Mouse (Mus musculus) granulocyte monocyte progenitor cell, adult 5-6 weeks (primary cell): Measurements from ENCODE around the gene Stk17b. TPM values are rescaled to one million over a fixed set of nuclear protein-coding genes. Genes with fewer than 3 reads are reported as not detected.

ENCODE experiments used
- ATAC-seq: replicated peaks from 2 replicates; pipeline ENCODE4 v1.8.0; 2016; ENCODE audit warnings: mild to moderate bottlenecking, moderate TSS enrichment, inconsistent platforms; ENCODE audit not compliant: poor library complexity, severe bottlenecking
- total RNA-seq, 2 experiments: library from RNA; stranded (forward) in 1 of 2; stranded (reverse) in 1 of 2; fragments of 200-712, 200-1000 nt in 1 of 2; fragments of >200 nt in 1 of 2; fragmentation: Nextera tagmentation in 1 of 2; gene quantifications; 2 replicates each; pipeline ENCODE4 v1.2.3; 2014 to 2017

Gene Stk17b
- 10.8 and 16.2 TPM in 2 replicates for total RNA-seq (2014; fragmentation: Nextera tagmentation)
- 51.3 and 58.9 TPM in 2 replicates for total RNA-seq (2017)

GRCm38 (mm10) chr1:53784721-53785418, at the start of gene Stk17b:
TSS of gene Stk17b (minus strand) at chr1:53785224.
- ATAC-seq = peak; percentile 95

- peak; percentile 97 for ATAC-seq
Measured at GRCm38 (mm10) chr1:53830286-53830685, 45.3 kb upstream of the Stk17b start.

GRCm38 (mm10) chr1:53829089-53829488, 44.1 kb upstream of the Stk17b start:
- ATAC-seq = no peak

- peak; percentile 69 for ATAC-seq
Measured at GRCm38 (mm10) chr1:53824446-53825337, 39.7 kb upstream of the Stk17b start.

- peak; percentile 96 for ATAC-seq
Measured at GRCm38 (mm10) chr1:53823687-53824445, 38.8 kb upstream of the Stk17b start.

- ATAC-seq = no peak
Measured at GRCm38 (mm10) chr1:53821983-53822382, 37.0 kb upstream of the Stk17b start.

- ATAC-seq = no peak
Measured at GRCm38 (mm10) chr1:53820041-53820632, 35.1 kb upstream of the Stk17b start.

GRCm38 (mm10) chr1:53818072-53818862, 33.2 kb upstream of the Stk17b start:
- ATAC-seq = peak; percentile 90

GRCm38 (mm10) chr1:53816353-53816752, 31.3 kb upstream of the Stk17b start:
- ATAC-seq = peak; percentile 79

GRCm38 (mm10) chr1:53814077-53814705, 29.2 kb upstream of the Stk17b start:
- ATAC-seq = no peak

GRCm38 (mm10) chr1:53811919-53812318, 26.9 kb upstream of the Stk17b start:
- ATAC-seq = no peak

GRCm38 (mm10) chr1:53808229-53808628, 23.2 kb upstream of the Stk17b start:
- ATAC-seq = no peak

- no peak for ATAC-seq
Measured at GRCm38 (mm10) chr1:53797811-53798210, 12.8 kb upstream of the Stk17b start.

- ATAC-seq = no peak
Measured at GRCm38 (mm10) chr1:53797074-53797473, 12.1 kb upstream of the Stk17b start.

- no peak for ATAC-seq
Measured at GRCm38 (mm10) chr1:53796271-53796670, 11.2 kb upstream of the Stk17b start.

GRCm38 (mm10) chr1:53795591-53795990, 10.6 kb upstream of the Stk17b start:
- ATAC-seq = no peak

GRCm38 (mm10) chr1:53795081-53795480, 10.1 kb upstream of the Stk17b start:
- ATAC-seq = no peak

- ATAC-seq = no peak
Measured at GRCm38 (mm10) chr1:53794279-53794678, 9.3 kb upstream of the Stk17b start.

- peak; percentile 94 for ATAC-seq
Measured at GRCm38 (mm10) chr1:53791343-53791742, 6.3 kb upstream of the Stk17b start.
